Mouse (Mus musculus) kidney, postnatal 0 days (tissue): ENCODE data around the gene Gjd3. TPM values are rescaled to one million over a fixed set of nuclear protein-coding genes. Genes with fewer than 3 reads are reported as not detected.
A peak's percentile ranks its signal among the peaks of the same experiment; 100 is the strongest.

Experiments
- ATAC-seq: fragments of 200-750 bp; cut with Nextera tagmentation; replicated peaks from 2 replicates; pipeline ENCODE4 v1.8.0; 2017; ENCODE audit warnings: low read depth, moderate number of reproducible peaks, moderate TSS enrichment, moderate library complexity; ENCODE audit not compliant: low FRiP score
- DNase-seq: peaks from one replicate; pipeline ENCODE4 v3.0.0-alpha.2; 2016; ENCODE audit warnings: low spot score
- H3K27ac ChIP-seq: fragments of 300-500 bp; sonication (generic); 2 replicates; pipeline ENCODE4 v1.5.1; 2014; ENCODE audit warnings: mild to moderate bottlenecking
- H3K27me3 ChIP-seq: fragments of 300-500 bp; sonication (generic); 2 replicates; pipeline ENCODE4 v1.6.1; 2014; ENCODE audit warnings: low read length, mixed read lengths; ENCODE audit not compliant: insufficient read depth
- H3K36me3 ChIP-seq: fragments of 300-500 bp; sonication (generic); 2 replicates; pipeline ENCODE4 v1.6.1; 2014; ENCODE audit warnings: low read length, mixed read lengths; ENCODE audit not compliant: insufficient read depth
- H3K4me1 ChIP-seq: fragments of 300-500 bp; sonication (generic); replicated peaks from 2 replicates; pipeline ENCODE4 v1.6.1; 2014; ENCODE audit warnings: antibody characterized with exemption, low read length, mixed read lengths; ENCODE audit not compliant: insufficient read depth
- H3K4me2 ChIP-seq: fragments of 300-500 bp; sonication (generic); 2 replicates; pipeline ENCODE4 v1.6.1; 2014; ENCODE audit warnings: mild to moderate bottlenecking, low read length, moderate library complexity, mixed read lengths
- H3K4me3 ChIP-seq: fragments of 300-500 bp; sonication (generic); replicated peaks from 2 replicates; pipeline ENCODE4 v1.5.1; 2014; ENCODE audit warnings: low read depth, low read length
- H3K9ac ChIP-seq: fragments of 300-500 bp; sonication (generic); 2 replicates; pipeline ENCODE4 v1.6.1; 2014; ENCODE audit warnings: low read depth, low read length
- H3K9me3 ChIP-seq: fragments of 300-500 bp; sonication (generic); replicated peaks from 2 replicates; pipeline ENCODE4 v1.6.1; 2016; ENCODE audit warnings: low read length, inconsistent platforms, mixed read lengths
- CTCF ChIP-seq: IDR thresholded peaks from 2 replicates; pipeline ENCODE4 v1.5.1; 2016; ENCODE audit warnings: antibody characterized with exemption, low read depth, mild to moderate bottlenecking, moderate library complexity
- whole genome bisulfite sequencing: fragments of 180-500 bp; shearing (Covaris S2); extraction: QIAGEN DNeasy Blood & Tissue Kit; methylation state at CpG from one replicate; pipeline ENCODE4 v1.1.7; 2014; 5-methylcytosine and 5-hydroxymethylcytosine counted together
- polyA plus RNA-seq: library from polyadenylated mRNA; unstranded; fragments of >200 nt; fragmentation: Nextera tagmentation; extraction: Ambion mirVana; gene quantifications from 2 replicates; pipeline ENCODE4 v1.2.1, GENCODE M21; 2015

Gjd3 gene
- 1.1 and 1.6 TPM in 2 replicates for polyA plus RNA-seq

- no peak for DNase-seq
- H3K27ac ChIP-seq, result no peak within 1 kb of the TSS
- peaks cover 6% of the 10 kb centered on the region; the same call in 1 of the 2 replicates for H3K4me1 ChIP-seq
- H3K4me2 ChIP-seq, result peak within 1 kb of the TSS; percentile 98
- H3K4me3 ChIP-seq, result peak within 1 kb of the TSS; percentile 54
- H3K36me3 ChIP-seq, result no peaks in the 10 kb centered on the region
- no peaks in the 10 kb centered on the region; the same call in 1 of the 2 replicates for H3K27me3 ChIP-seq
- ATAC-seq, result 0 out of 2 replicates have a peak, but pooled peaks have one; percentile 2
- H3K9ac ChIP-seq, result peak within 1 kb of the TSS; percentile 57
- TF ChIP-seq CTCF, result no peak
- WGBS, result 2% methylated on average over 26 of the region's 28 CpGs
- no peaks in the 10 kb centered on the region for H3K9me3 ChIP-seq
These were observed at the start of gene Gjd3 for GRCm38 (mm10) chr11:98982773-98983133. Gjd3 (minus strand) TSS chr11:98983016.

GRCm38 (mm10) chr11:99026899-99027440 is 44.2 kb upstream of the Gjd3 start:
- Histone ChIP-seq H3K4me3 (no peak overlapping the region), H3K27ac (no peak overlapping the region), H3K4me1 (0 out of 2 replicates have a peak, but pooled peaks cover 6% of the 10 kb centered on the region), H3K9me3 (no peaks in the 10 kb centered on the region), H3K4me2 (no peak overlapping the region), H3K27me3 (no peaks in the 10 kb centered on the region), H3K36me3 (no peaks in the 10 kb centered on the region), H3K9ac (no peak overlapping the region)
- DNase-seq, result no peak
- WGBS, result 80% methylated on average over 12 of the region's 12 CpGs
- TF ChIP-seq CTCF, result peak; percentile 33; the same call in 1 of the 2 replicates
- ATAC-seq, result no peak

- Histone ChIP-seq H3K4me1 (0 out of 2 replicates have a peak, but pooled peaks cover 6% of the 10 kb centered on the region), H3K9me3 (no peaks in the 10 kb centered on the region), H3K27ac (no peak overlapping the region), H3K4me2 (no peak overlapping the region), H3K36me3 (no peaks in the 10 kb centered on the region), H3K4me3 (no peak overlapping the region), H3K9ac (no peak overlapping the region), H3K27me3 (no peaks in the 10 kb centered on the region)
- DNase-seq, result no peak
- no peak for ATAC-seq
- 83% methylated on average over 6 of the region's 6 CpGs for WGBS
- TF ChIP-seq CTCF, result no peak
These were observed 43.1 kb upstream of the Gjd3 start for GRCm38 (mm10) chr11:99025878-99026277.

- H3K4me3 ChIP-seq, result peak overlapping the region; percentile 75
- H3K4me2 ChIP-seq, result peak overlapping the region; percentile 55
- DNase-seq (no peak), ATAC-seq (no peak)
- 0 out of 2 replicates have a peak, but pooled peaks cover 7% of the 10 kb centered on the region for H3K36me3 ChIP-seq
- 0 out of 2 replicates have a peak overlapping the region, but pooled peaks have one; percentile 16 for H3K27ac ChIP-seq
- 0 out of 2 replicates have a peak, but pooled peaks cover 6% of the 10 kb centered on the region for H3K4me1 ChIP-seq
- WGBS, result 45% methylated on average over 18 of the region's 18 CpGs
- no peaks in the 10 kb centered on the region for H3K27me3 ChIP-seq
- 0 out of 2 replicates have a peak overlapping the region, but pooled peaks have one; percentile 23 for H3K9ac ChIP-seq
- TF ChIP-seq CTCF, result no peak
- H3K9me3 ChIP-seq, result no peaks in the 10 kb centered on the region
These were observed 41.8 kb upstream of the Gjd3 start for GRCm38 (mm10) chr11:99024468-99025134.

GRCm38 (mm10) chr11:99023500-99024467 is 41.0 kb upstream of the Gjd3 start, which contains the start of gene Top2a:
Top2a (minus strand) TSS chr11:99024189.
- peak; percentile 99 for DNase-seq
- Histone ChIP-seq H3K27me3 (no peaks in the 10 kb centered on the region), H3K9ac (peak within 1 kb of the TSS; percentile 75), H3K27ac (peak within 1 kb of the TSS; percentile 52), H3K4me3 (peak within 1 kb of the TSS; percentile 75), H3K36me3 (0 out of 2 replicates have a peak, but pooled peaks cover 10% of the 10 kb centered on the region), H3K9me3 (no peaks in the 10 kb centered on the region), H3K4me1 (0 out of 2 replicates have a peak, but pooled peaks cover 6% of the 10 kb centered on the region), H3K4me2 (peak within 1 kb of the TSS; percentile 67)
- TF ChIP-seq CTCF, result no peak
- under 1% methylated on average over 54 of the region's 54 CpGs for WGBS
- ATAC-seq, result peak; percentile 94

- Histone ChIP-seq H3K27me3 (no peaks in the 10 kb centered on the region), H3K4me3 (peak overlapping the region; percentile 75), H3K9me3 (no peaks in the 10 kb centered on the region), H3K36me3 (0 out of 2 replicates have a peak, but pooled peaks cover 10% of the 10 kb centered on the region), H3K9ac (peak overlapping the region; percentile 75), H3K4me2 (peak overlapping the region; percentile 67), H3K4me1 (0 out of 2 replicates have a peak, but pooled peaks cover 6% of the 10 kb centered on the region), H3K27ac (no peak overlapping the region)
- no peak for DNase-seq
- ATAC-seq, result no peak
- WGBS, result 4% methylated on average over 4 of the region's 4 CpGs
- TF ChIP-seq CTCF, result no peak
These were observed 40.3 kb upstream of the Gjd3 start for GRCm38 (mm10) chr11:99023094-99023493.
